Mouse (Mus musculus): Measurements from ENCODE around the gene Ak2. TPM values are rescaled to one million over a fixed set of nuclear protein-coding genes. Genes with fewer than 3 reads are reported as not detected.

Ak2 gene
- polyA plus RNA-seq, 1 experiment from 2014 or later: 86.5 TPM

DNA sequence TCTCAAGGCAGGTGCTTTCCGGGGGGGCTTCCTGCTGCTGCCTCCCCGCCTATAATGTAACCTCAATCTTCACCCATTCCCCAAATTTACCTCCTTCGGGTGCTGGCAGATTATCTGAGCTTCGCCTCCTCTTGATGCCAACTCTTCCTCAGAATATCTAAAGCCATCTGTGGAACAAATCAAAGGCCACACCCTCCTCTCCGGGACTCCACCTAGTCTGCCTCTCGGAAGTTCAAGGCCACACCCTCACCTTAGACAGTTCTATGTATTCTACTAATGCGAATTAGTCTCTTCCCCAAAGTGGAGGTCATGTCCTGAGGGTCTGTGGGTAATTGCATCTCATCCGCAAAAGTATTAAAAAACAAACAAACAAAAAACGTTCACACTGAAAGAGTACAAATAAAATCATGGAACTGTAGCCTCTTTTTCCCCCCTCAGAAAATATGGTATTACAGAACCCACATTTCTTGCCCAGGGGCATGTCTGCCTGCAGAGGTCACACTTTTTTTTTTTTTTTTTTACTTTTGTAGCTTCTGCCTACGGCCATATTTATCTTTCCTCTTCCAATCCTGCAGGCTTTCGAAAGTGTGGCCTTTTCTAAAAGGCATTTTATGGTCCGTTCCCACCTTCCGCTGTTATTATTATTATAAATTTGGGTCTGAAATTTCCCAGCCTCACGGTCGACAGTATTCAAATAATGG lies 56.1 kb downstream of the Ak2 start:
- 18% methylated on average over 15 of the region's 15 CpGs for WGBS
- H3K36me3 ChIP-seq (ENCODE audit: control insufficient read depth, insufficient read depth, low read length): no peaks in the 10 kb centered on the region
- peak overlapping the region; percentile 49 for H3K4me3 ChIP-seq (ENCODE audit: low read length)
- no peaks in the 10 kb centered on the region for H3K27me3 ChIP-seq (replicated peaks; ENCODE audit: control insufficient read depth, insufficient read depth, low read length)
- peak overlapping the region; percentile 71 for H3K9ac ChIP-seq (ENCODE audit: low read depth, low read length)
- H3K27ac ChIP-seq (ENCODE audit: low read depth, low read length): peak overlapping the region; percentile 96
- H3K9me3 ChIP-seq (ENCODE audit: control insufficient read depth, low read length): no peaks in the 10 kb centered on the region
- H3K4me2 ChIP-seq (ENCODE audit: low read length): peak overlapping the region; percentile 93
- no peak for ATAC-seq
- peaks cover 11% of the 10 kb centered on the region for H3K4me1 ChIP-seq (ENCODE audit: control insufficient read depth, insufficient read depth, low read depth, low read length)

DNA sequence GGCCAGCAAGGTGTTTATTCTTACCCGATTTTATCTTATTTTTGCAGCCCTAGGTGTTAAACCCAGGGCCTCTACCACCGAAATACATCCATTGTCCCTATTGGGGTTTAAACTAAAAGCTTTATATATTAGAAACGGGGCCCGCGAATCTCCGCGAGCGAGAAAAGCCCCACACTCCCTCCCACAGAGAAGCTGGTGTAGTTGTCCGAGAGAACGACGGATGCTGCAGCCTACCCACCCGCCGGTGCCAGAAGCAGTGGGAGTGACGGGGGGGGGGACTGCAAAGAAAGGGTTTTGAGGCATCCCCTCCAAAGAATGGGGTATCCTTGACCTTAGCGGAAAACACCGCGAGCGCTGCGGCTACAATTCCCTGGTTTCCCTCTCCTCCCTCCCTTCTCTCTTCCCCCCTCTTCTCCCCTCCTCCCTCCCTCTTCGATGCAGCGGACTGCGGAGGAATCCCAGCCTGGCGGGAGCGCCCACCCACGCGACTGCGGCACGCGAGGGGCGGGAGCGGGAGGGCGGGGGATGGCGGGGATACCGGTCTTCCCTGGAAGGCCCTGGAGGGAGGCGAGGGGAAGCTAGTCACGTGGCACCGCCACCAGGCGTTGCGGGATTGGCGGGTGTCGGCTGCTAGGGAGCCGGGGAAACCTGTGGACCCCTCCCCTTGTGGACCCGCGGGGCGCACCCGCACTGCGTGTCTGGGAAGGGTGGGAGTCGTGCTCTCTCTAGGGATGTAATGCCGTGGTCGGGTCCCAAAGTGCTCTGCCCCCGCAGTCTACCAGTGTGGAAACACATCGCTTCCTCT lies 56.9 kb downstream of the Ak2 start:
- ATAC-seq: peak; percentile 95
- peak overlapping the region; percentile 71 for H3K9ac ChIP-seq (ENCODE audit: low read depth, low read length)
- no peaks in the 10 kb centered on the region for H3K27me3 ChIP-seq (replicated peaks; ENCODE audit: control insufficient read depth, insufficient read depth, low read length)
- H3K4me2 ChIP-seq (ENCODE audit: low read length): peak overlapping the region; percentile 93
- WGBS: under 1% methylated on average over 47 of the region's 52 CpGs
- peak overlapping the region; percentile 49 for H3K4me3 ChIP-seq (ENCODE audit: low read length)
- H3K4me1 ChIP-seq (ENCODE audit: control insufficient read depth, insufficient read depth, low read depth, low read length): peaks cover 11% of the 10 kb centered on the region
- H3K9me3 ChIP-seq (ENCODE audit: control insufficient read depth, low read length): no peaks in the 10 kb centered on the region
- no peaks in the 10 kb centered on the region for H3K36me3 ChIP-seq (ENCODE audit: control insufficient read depth, insufficient read depth, low read length)
- H3K27ac ChIP-seq (ENCODE audit: low read depth, low read length): peak overlapping the region; percentile 96

DNA sequence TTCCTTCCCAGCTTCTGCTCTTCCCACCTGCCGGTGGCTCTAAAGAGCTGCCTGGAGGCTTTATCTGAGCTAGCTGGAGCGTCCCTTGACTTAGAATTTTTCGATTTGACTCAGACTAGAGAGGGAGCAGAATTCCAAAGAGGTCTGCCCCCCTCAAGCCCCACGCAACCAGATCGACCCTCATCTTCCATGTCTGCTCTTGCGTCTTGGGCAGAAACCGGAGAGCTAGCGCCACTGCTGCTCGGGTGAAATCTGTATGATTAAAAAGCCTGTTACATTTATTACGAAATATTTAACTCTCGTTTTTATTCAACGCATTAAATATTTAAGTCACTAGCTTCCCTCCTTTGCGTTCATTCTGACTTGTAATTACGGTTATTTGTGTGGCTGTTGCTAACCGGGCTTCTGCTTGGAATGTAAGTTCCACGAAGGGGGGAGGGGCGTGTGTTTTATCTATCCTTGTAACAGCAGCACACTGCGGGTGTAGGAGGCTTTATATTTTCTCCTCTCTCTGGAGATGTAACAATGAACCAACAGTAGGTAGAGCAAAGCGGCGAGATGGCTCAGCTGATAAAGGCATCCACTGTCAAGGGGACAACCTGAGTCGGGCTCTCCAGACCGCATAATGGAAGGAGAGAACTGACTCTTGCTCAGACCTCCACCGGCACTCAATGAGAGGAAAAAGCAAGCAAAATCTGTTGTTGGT lies 57.7 kb downstream of the Ak2 start:
- ATAC-seq: peak; percentile 63; the same call in 1 of the 2 replicates
- peak overlapping the region; percentile 96 for H3K27ac ChIP-seq (ENCODE audit: low read depth, low read length)
- H3K27me3 ChIP-seq (replicated peaks; ENCODE audit: control insufficient read depth, insufficient read depth, low read length): no peaks in the 10 kb centered on the region
- WGBS: 2% methylated on average over 22 of the region's 23 CpGs
- H3K4me1 ChIP-seq (ENCODE audit: control insufficient read depth, insufficient read depth, low read depth, low read length): peaks cover 11% of the 10 kb centered on the region
- H3K4me3 ChIP-seq (ENCODE audit: low read length): peak overlapping the region; percentile 49
- no peaks in the 10 kb centered on the region for H3K36me3 ChIP-seq (ENCODE audit: control insufficient read depth, insufficient read depth, low read length)
- H3K9me3 ChIP-seq (ENCODE audit: control insufficient read depth, low read length): no peaks in the 10 kb centered on the region
- H3K4me2 ChIP-seq (ENCODE audit: low read length): peak overlapping the region; percentile 93
- H3K9ac ChIP-seq (ENCODE audit: low read depth, low read length): peak overlapping the region; percentile 71

DNA sequence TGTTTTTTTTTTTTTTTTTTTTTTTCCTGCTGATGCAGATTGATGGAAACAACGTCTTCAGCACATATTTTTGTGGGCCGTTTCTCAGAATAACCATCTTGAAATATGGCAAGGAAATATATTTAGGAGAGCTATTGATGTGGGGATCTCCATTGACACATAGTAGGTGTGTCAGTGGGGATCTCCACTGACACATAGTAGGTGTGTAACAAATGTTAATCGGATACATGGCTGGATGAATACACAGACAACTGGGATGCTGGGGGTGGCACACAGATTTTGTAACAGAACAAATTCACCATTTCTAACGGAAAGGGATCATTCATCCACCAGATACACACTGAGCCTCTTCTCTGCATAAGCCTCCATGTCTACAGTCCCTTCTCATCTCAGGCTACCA lies 58.6 kb downstream of the Ak2 start:
- Histone ChIP-seq H3K9ac (ENCODE audit: low read depth, low read length) (no peak overlapping the region), H3K9me3 (ENCODE audit: control insufficient read depth, low read length) (no peaks in the 10 kb centered on the region), H3K27me3 (replicated peaks; ENCODE audit: control insufficient read depth, insufficient read depth, low read length) (no peaks in the 10 kb centered on the region), H3K27ac (ENCODE audit: low read depth, low read length) (peak overlapping the region; percentile 96), H3K4me2 (ENCODE audit: low read length) (no peak overlapping the region), H3K36me3 (ENCODE audit: control insufficient read depth, insufficient read depth, low read length) (no peaks in the 10 kb centered on the region), H3K4me1 (ENCODE audit: control insufficient read depth, insufficient read depth, low read depth, low read length) (peaks cover 11% of the 10 kb centered on the region), H3K4me3 (ENCODE audit: low read length) (no peak overlapping the region)
- ATAC-seq: no peak
- WGBS: 68% methylated on average over 4 of the region's 4 CpGs

DNA sequence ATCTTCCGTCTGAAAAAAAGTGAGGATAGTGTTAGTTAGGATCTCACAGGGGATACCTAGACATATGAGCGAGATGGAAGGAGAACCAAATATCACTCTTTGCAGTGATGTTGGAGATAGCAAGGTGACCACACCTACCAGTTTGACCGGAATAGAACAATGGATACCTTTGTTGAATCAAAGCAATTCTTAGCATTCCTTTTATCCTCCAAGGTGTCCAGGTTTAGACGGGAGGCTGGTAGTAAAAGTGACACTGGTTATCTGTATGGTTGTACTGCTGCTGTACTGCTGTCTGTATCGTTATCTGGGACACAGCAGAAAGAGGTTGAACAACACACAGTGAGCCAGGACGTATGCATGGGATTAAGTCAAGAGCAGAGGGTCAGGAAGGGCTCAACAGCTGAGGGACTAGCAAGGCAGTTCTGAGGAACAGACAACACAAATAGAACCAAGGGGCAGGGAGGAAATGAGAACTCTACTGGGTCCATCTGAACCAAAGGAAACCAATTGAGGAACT lies 59.2 kb downstream of the Ak2 start:
- WGBS: 83% methylated on average over 6 of the region's 6 CpGs
- ATAC-seq: no peak
- H3K36me3 ChIP-seq (ENCODE audit: control insufficient read depth, insufficient read depth, low read length): no peaks in the 10 kb centered on the region
- H3K27me3 ChIP-seq (replicated peaks; ENCODE audit: control insufficient read depth, insufficient read depth, low read length): no peaks in the 10 kb centered on the region
- no peak overlapping the region for H3K9ac ChIP-seq (ENCODE audit: low read depth, low read length)
- no peak overlapping the region for H3K4me3 ChIP-seq (ENCODE audit: low read length)
- peaks cover 11% of the 10 kb centered on the region for H3K4me1 ChIP-seq (ENCODE audit: control insufficient read depth, insufficient read depth, low read depth, low read length)
- H3K4me2 ChIP-seq (ENCODE audit: low read length): no peak overlapping the region
- H3K9me3 ChIP-seq (ENCODE audit: control insufficient read depth, low read length): no peaks in the 10 kb centered on the region
- H3K27ac ChIP-seq (ENCODE audit: low read depth, low read length): no peak overlapping the region

DNA sequence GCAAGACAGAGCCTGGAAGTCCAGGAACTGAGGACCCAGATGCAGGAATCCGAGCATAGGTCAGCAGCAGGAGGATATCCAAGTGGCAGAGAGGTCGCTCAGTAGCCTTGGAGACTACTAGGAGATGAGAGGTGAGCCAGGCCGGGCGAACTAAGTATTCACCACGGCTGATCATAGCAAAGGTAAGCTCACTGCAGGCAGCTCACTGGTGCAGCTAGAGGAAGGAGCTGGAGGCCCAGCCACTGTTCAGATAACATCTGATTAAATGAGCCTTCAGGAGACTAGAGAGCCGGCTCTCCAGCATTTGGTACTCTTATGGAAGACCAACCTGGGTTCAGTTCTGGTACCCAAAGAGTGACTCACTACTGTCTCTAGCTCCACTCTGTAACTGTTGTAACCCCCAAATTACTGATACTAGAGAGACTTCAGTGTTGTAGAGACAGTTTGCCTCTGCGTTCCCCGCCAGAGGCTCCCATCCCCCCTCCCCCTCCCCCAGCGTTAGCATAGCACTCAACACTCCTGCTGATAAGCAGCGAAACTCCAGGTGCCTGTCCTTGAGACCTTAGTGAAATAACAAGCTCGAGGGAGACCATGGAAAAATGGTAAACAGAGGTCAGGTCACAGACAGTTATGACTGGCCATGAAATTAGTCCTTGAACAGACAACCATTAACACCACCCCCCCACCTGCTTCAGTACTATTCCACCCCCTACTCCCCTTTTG lies 59.9 kb downstream of the Ak2 start:
- no peak for ATAC-seq
- Histone ChIP-seq H3K4me1 (ENCODE audit: control insufficient read depth, insufficient read depth, low read depth, low read length) (peaks cover 11% of the 10 kb centered on the region), H3K4me2 (ENCODE audit: low read length) (no peak overlapping the region), H3K27me3 (replicated peaks; ENCODE audit: control insufficient read depth, insufficient read depth, low read length) (no peaks in the 10 kb centered on the region), H3K9ac (ENCODE audit: low read depth, low read length) (no peak overlapping the region), H3K9me3 (ENCODE audit: control insufficient read depth, low read length) (no peaks in the 10 kb centered on the region), H3K36me3 (ENCODE audit: control insufficient read depth, insufficient read depth, low read length) (no peaks in the 10 kb centered on the region), H3K27ac (ENCODE audit: low read depth, low read length) (no peak overlapping the region), H3K4me3 (ENCODE audit: low read length) (no peak overlapping the region)
- WGBS: 40% methylated on average over 11 of the region's 11 CpGs

DNA sequence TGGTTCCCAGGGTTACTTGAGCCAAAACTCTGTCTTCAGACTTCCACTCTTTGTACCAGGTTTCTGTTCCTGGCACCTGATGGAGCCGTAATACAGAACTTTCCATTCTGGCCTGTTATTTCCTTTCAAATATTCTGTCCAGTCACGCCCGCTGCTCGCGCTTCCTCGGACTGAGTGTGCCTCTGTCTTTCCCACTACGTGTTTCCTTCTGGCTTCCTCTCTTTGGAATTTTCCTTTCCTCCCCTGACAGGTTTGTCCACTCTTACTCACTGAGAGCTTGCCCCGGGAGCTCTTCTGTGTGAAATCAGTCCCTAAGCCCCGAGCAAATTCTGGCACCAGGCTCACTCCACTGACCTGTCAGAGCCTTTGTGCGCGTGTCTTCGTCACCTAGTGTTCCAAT lies 63.0 kb downstream of the Ak2 start:
- no peaks in the 10 kb centered on the region for H3K36me3 ChIP-seq (ENCODE audit: control insufficient read depth, insufficient read depth, low read length)
- WGBS: 87% methylated on average over 12 of the region's 12 CpGs
- no peaks in the 10 kb centered on the region for H3K9me3 ChIP-seq (ENCODE audit: control insufficient read depth, low read length)
- no peak overlapping the region for H3K4me3 ChIP-seq (ENCODE audit: low read length)
- H3K9ac ChIP-seq (ENCODE audit: low read depth, low read length): no peak overlapping the region
- ATAC-seq: no peak
- peaks cover 9% of the 10 kb centered on the region for H3K4me1 ChIP-seq (ENCODE audit: control insufficient read depth, insufficient read depth, low read depth, low read length)
- no peak overlapping the region for H3K27ac ChIP-seq (ENCODE audit: low read depth, low read length)
- no peak overlapping the region for H3K4me2 ChIP-seq (ENCODE audit: low read length)
- H3K27me3 ChIP-seq (replicated peaks; ENCODE audit: control insufficient read depth, insufficient read depth, low read length): no peaks in the 10 kb centered on the region

DNA sequence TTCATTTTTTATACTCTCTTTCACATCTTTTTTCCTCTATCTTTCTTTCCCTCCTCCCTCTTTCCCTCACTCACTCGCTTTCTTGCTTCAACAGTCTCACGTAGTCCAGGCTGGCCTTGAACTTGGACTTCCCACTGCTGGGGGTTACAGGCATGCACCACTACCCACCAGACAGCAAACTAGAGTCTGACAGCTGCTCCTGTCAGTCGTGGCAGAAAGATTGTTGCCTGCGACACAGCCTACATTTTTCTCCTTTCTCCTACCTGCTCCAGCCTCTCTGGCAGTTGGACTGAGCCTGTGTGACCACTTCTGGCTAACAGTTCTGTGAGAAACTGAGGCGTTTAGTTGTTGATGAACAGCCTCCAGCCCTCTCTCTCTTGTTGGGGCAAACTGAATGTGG lies 63.8 kb downstream of the Ak2 start:
- H3K4me1 ChIP-seq (ENCODE audit: control insufficient read depth, insufficient read depth, low read depth, low read length): peaks cover 11% of the 10 kb centered on the region
- H3K36me3 ChIP-seq (ENCODE audit: control insufficient read depth, insufficient read depth, low read length): no peaks in the 10 kb centered on the region
- H3K9me3 ChIP-seq (ENCODE audit: control insufficient read depth, low read length): no peaks in the 10 kb centered on the region
- 87% methylated on average over 5 of the region's 5 CpGs for WGBS
- no peak overlapping the region for H3K9ac ChIP-seq (ENCODE audit: low read depth, low read length)
- no peak overlapping the region for H3K27ac ChIP-seq (ENCODE audit: low read depth, low read length)
- H3K4me2 ChIP-seq (ENCODE audit: low read length): no peak overlapping the region
- no peak overlapping the region for H3K4me3 ChIP-seq (ENCODE audit: low read length)
- H3K27me3 ChIP-seq (replicated peaks; ENCODE audit: control insufficient read depth, insufficient read depth, low read length): no peaks in the 10 kb centered on the region
- no peak for ATAC-seq
